Mouse (Mus musculus) heart, embryonic 10.5 days (tissue): ENCODE results near the gene Gbp4. TPM values are rescaled to one million over a fixed set of nuclear protein-coding genes. Genes with fewer than 3 reads are reported as not detected.
"Not testable (repeated sequence)": the region's sequence is repeated elsewhere in the genome, so short reads cannot be mapped to it uniquely, and the experiment has no call there.

ENCODE experiments used
- DNase-seq: peaks from one replicate; pipeline ENCODE4 v3.0.0-alpha.2; 2017; ENCODE audit warnings: low spot score
- H3K27ac ChIP-seq: fragments of 300-500 bp; sonication (generic); 2 replicates; pipeline ENCODE4 v1.5.1; 2016; ENCODE audit warnings: mild to moderate bottlenecking
- H3K27me3 ChIP-seq: fragments of 300-500 bp; sonication (generic); 2 replicates; pipeline ENCODE4 v1.6.1; 2016; ENCODE audit warnings: mild to moderate bottlenecking; ENCODE audit not compliant: poor library complexity, insufficient read depth, severe bottlenecking
- H3K36me3 ChIP-seq: fragments of 300-500 bp; sonication (generic); 2 replicates; pipeline ENCODE4 v1.6.1; 2016; ENCODE audit warnings: mild to moderate bottlenecking, moderate library complexity
- H3K4me1 ChIP-seq: fragments of 300-500 bp; sonication (generic); 2 replicates; pipeline ENCODE4 v1.6.1; 2016; ENCODE audit warnings: mild to moderate bottlenecking
- H3K4me3 ChIP-seq: fragments of 300-500 bp; sonication (generic); 2 replicates; pipeline ENCODE4 v1.5.1; 2016; ENCODE audit warnings: mild to moderate bottlenecking, moderate library complexity
- H3K9me3 ChIP-seq: fragments of 300-500 bp; sonication (generic); 2 replicates; pipeline ENCODE4 v1.6.1; 2016; ENCODE audit warnings: mild to moderate bottlenecking, moderate library complexity
- WGBS: fragments of 180-500 bp; shearing (Covaris S2); methylation state at CpG from one replicate; pipeline ENCODE4 v1.1.7; 2016; 5-methylcytosine and 5-hydroxymethylcytosine counted together
- polyA plus RNA-seq: library from polyadenylated mRNA; unstranded; fragments of >200 nt; fragmentation: Nextera tagmentation; extraction: Ambion mirVana; gene quantifications from 2 replicates; pipeline ENCODE4 v1.2.1, GENCODE M21; 2016

Gene Gbp4
- 4.1 and 6.1 TPM in 2 replicates for polyA plus RNA-seq

DNA sequence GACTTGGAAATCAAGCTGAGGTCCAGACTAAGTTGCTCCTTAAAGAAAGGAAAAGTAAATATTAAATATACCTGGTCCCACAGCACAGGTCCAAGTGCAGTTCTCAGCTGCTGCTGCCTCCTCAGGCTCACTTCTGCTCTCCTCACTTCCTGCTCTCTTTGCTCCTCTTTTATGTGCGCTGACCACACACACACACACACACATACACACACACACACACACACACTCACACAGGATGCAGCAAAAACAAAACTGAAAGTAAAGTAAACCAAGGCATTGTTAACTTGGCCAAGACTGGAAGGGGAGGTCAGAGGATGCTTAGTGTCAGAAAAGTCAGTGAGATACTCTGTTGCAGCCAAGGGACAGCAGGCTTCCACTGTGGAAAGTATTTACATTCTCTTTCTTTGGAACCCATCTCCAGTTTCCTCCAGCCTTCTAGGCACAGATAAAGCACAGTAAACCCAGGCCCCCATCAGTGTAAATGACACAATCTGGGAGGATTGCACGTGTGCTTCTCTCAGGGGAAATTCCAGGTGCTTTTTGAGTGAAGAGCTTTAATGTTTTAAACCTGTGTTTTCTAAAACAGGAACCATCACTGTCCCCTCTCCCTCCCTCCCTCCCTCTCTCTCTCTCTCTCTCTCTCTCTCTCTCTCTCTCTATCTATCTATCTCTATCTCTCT lies at the start of gene Gbp4, which contains the start of the genes Gbp9 and Gbp8:
Gbp4 (minus strand) TSS at position 178 of the 680 bp plus-strand sequence.
Gbp9 (minus strand) TSS at position 131 of the 680 bp plus-strand sequence.
Gbp8 (minus strand) TSS at position 132 of the 680 bp plus-strand sequence.
- peak within 1 kb of the TSS; percentile 22; the same call in 1 of the 2 replicates for H3K27ac ChIP-seq

DNA sequence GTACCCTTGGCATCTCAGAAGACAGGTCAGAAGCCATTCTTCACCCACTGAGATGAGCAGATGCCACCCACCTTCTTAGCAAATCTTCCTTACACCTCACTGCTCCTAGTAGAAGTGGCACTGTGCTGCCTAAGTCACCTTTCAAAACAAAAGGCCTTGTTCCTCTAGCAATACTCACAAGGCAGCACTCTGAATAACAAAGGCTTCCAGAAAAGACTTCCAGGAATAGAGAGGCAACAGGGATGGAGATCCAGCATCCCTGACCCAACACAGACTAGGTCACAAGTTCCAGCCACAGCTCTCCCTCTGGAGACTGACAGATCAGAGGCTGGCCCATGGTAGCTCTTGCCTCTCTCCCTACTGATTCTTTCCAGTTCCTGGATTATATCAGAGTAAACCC lies 42.1 kb upstream of the Gbp4 start:
- H3K4me3 ChIP-seq = no peak overlapping the region
- no peaks in the 10 kb centered on the region for H3K36me3 ChIP-seq

More for the DNA sequence above, at the start of gene Gbp4, which contains the start of the genes Gbp9 and Gbp8:
- 22% methylated on average over 2 of the region's 2 CpGs for WGBS
- H3K27me3 ChIP-seq, H3K4me1 ChIP-seq, H3K4me3 ChIP-seq, DNase-seq, H3K36me3 ChIP-seq, H3K9me3 ChIP-seq: not testable (repeated sequence)

DNA sequence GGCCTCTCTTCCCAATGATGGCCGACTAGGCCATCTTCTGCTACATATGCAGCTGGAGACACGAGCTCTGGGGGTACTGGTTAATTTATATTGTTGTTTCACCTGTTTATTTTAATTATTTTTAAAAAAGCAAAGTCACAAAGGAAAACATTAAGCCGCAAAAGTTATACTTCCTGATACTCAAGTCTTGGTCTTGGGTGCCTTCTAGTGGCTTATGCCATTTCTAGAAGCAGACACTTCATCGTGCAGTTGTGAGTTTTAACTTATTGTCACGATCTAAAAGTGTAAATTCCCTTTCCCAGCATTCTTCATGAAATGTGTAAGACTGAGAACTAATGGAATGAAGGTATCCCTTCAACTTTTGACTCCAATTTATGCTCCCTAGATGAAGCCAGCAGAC lies 17.2 kb upstream of the Gbp4 start:
- Histone ChIP-seq H3K9me3 (no peaks in the 10 kb centered on the region), H3K27me3 (no peaks in the 10 kb centered on the region), H3K4me3 (no peak overlapping the region), H3K4me1 (no peaks in the 10 kb centered on the region), H3K36me3 (no peaks in the 10 kb centered on the region), H3K27ac (no peak overlapping the region)
- no peak for DNase-seq
- WGBS = 79% methylated on average over 5 of the region's 5 CpGs

More for the DNA sequence above, 42.1 kb upstream of the Gbp4 start:
- no peaks in the 10 kb centered on the region for H3K4me1 ChIP-seq
- H3K27ac ChIP-seq = no peak overlapping the region
- H3K9me3 ChIP-seq = no peaks in the 10 kb centered on the region
- no peak for DNase-seq
- H3K27me3 ChIP-seq = no peaks in the 10 kb centered on the region

DNA sequence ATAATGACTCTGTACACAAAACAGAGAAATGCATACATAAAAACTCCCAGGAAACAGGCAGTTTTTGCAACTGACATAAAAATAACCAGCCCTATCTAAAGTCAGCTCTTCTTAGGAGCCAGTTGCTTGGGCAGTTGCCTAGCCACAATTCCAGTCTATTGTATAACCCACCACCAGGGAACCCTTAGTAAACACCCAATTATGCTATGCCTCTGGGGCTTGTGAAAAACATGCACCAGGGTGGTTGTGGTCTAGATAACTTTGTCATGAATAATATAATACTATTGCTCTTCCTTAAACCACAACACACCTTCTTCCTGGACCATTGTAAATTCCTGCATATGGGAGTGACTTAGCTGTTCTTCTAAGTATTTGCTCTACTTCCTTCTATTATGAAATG lies 14.7 kb upstream of the Gbp4 start:
- Histone ChIP-seq H3K4me3 (no peak overlapping the region), H3K4me1 (no peaks in the 10 kb centered on the region), H3K9me3 (no peaks in the 10 kb centered on the region), H3K27me3 (no peaks in the 10 kb centered on the region), H3K36me3 (no peaks in the 10 kb centered on the region), H3K27ac (no peak overlapping the region)
- DNase-seq = no peak

DNA sequence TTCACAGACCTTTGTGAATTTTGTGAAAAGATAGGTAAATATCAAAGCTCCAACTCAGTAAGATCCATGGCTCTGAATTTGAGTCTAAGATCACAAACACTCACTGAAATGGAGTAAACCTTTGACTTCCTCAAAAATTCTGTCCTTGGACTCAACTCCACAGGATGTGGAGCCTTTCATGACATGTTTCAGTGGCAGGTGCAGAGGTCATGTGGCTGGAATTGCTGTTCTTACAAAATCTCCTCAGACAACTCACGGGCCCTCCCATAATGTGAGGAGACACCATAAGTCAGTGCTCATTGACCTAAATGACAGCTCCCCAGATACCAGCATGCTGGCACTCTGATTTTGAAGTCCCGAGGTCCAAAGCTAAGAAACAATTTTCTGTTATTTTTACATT lies 8.7 kb upstream of the Gbp4 start:
- H3K4me1 ChIP-seq, H3K4me3 ChIP-seq, H3K9me3 ChIP-seq, DNase-seq, H3K27me3 ChIP-seq, H3K27ac ChIP-seq, H3K36me3 ChIP-seq: not testable (repeated sequence)
- WGBS = 65% methylated on average over 2 of the region's 2 CpGs

DNA sequence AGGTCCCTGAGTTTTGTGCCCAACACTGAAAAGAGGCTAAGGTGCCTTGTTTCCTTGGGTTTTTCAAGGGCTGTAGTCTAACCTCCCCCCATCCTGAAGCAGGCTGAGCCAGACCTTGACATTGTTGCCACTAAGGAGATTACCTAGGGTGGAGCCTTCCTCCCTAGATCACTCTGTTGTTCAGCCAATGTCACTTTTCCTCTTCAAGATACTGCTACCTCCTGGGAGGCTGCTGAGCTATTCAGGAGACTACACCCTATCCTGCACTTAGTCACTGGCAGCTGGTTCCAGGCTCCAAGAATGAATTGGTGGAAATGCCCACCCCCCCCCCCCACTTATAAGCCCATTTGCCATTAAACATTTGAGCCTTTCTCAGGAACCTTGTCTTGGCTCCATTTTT lies 7.1 kb upstream of the Gbp4 start:
- Histone ChIP-seq H3K4me3 (no peak overlapping the region), H3K27ac (no peak overlapping the region), H3K9me3 (no peaks in the 10 kb centered on the region), H3K4me1 (no peaks in the 10 kb centered on the region), H3K36me3 (no peaks in the 10 kb centered on the region), H3K27me3 (no peaks in the 10 kb centered on the region)
- no peak for DNase-seq

DNA sequence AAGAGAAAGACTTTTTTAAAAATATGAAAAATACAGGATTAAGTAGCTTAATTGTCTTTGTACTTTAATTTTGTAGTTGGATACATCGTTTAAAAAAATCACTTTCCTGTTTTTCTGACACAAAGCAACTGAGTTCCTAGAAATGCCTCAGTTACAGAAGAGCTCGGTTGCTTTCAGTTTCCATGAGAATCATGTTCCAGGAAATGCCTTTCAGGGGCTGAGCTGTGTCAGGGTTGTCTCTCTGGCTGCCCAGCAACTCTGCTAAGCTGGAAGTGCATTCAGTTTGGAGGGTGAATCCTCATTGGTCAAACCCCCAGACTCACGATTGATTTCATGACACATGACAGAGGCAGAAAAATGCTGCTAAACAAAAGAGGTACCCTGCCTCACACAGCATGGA lies 6.3 kb upstream of the Gbp4 start:
- not testable (repeated sequence) for H3K27me3 ChIP-seq, DNase-seq, H3K9me3 ChIP-seq, H3K36me3 ChIP-seq, H3K4me3 ChIP-seq, H3K4me1 ChIP-seq, H3K27ac ChIP-seq
- WGBS = 40% methylated on average over 3 of the region's 3 CpGs

DNA sequence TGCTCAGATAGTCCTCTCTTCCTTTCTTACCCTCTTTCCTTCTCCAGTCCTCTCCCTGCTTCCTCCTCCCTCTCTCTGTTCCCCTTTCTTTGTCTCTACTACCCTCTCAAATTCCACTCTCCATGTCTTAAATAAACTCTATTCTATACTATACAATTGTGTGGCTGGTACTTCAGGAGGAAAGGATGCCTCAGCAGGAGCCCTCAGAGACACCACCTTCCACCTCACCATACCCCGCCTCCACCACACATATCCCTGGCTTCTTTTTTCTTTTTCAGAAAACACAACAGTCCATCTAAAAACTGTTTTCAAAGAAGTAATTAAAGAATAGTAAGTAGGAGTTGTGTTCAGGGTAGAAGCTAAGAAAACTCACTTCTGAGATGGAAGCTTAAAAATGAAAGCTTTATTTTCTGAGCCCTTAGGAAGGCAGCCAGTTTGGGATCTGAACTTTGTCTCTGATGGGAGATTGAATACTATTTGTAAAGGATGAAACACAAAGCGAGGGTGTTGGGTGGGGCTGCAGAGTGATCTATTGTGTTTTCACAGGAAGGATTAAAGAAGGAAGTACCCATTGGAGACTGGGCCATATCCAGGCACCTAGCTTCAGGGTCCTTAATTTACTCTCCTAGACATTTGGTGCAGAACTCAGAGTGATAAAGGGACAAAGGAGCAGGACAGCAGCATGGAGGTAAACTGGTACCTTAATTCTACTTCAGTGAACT lies 864 bp upstream of the Gbp4 start:
- H3K4me3 ChIP-seq, H3K36me3 ChIP-seq, H3K9me3 ChIP-seq, H3K27ac ChIP-seq, H3K4me1 ChIP-seq, H3K27me3 ChIP-seq, DNase-seq: not testable (repeated sequence)
- 61% methylated on average over 2 of the region's 2 CpGs for WGBS

DNA sequence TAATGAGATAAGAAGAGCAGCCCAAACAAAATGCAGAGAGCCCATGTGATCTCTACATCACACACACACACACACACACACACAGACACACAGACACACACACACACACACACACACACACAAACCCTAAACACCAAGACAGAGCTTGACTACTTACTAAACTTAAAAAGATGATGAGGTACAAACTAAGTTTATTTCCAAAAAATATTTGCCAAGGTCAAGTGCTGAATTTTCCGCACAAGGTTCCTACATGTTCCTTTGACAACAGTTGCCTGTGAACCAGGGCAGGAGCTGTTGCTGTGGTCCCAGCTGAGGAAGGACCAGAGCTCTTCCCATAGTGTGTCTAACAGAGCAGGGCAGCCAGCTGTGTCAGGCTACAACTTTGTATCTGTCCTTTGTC lies 480 bp downstream of the Gbp4 start:
- Histone ChIP-seq H3K36me3 (no peaks in the 10 kb centered on the region), H3K27me3 (no peaks in the 10 kb centered on the region), H3K4me1 (peaks cover 4% of the 10 kb centered on the region; the same call in 1 of the 2 replicates), H3K4me3 (no peak overlapping the region), H3K9me3 (no peaks in the 10 kb centered on the region), H3K27ac (peak overlapping the region; percentile 22; the same call in 1 of the 2 replicates)
- DNase-seq = no peak
- WGBS = 56% methylated on average over 1 of the region's 1 CpGs

DNA sequence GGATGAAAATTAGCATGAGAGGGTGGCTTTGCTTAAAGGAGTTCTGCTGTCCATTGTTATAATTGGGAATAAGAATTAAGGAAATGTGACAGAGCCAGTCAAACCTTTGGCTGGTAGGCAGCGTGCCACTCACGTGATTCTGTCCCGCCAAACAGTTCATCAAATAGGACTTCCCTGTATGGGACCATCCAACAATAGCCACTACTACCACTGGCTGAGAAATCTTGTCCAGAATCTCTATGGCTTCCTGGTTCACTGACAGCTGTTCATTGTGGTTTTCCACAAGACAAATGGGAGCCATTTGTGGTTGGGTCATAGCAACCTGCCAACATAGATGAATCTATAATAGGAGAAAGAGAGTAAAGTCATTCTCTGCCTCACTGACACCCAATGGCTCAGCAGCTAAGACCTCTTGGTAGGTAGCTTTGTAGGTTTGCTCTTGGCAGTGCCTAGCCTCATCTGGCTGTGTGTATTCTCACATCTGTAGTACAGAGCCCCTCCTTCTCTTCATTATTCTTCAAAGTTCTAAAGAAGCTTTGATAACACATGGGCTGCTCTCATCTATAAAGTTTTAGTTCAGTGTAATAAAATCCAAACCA lies 2.6 kb downstream of the Gbp4 start:
- not testable (repeated sequence) for H3K4me1 ChIP-seq, H3K4me3 ChIP-seq, H3K9me3 ChIP-seq, DNase-seq, H3K27me3 ChIP-seq, H3K36me3 ChIP-seq, H3K27ac ChIP-seq
- 87% methylated on average over 3 of the region's 3 CpGs for WGBS

DNA sequence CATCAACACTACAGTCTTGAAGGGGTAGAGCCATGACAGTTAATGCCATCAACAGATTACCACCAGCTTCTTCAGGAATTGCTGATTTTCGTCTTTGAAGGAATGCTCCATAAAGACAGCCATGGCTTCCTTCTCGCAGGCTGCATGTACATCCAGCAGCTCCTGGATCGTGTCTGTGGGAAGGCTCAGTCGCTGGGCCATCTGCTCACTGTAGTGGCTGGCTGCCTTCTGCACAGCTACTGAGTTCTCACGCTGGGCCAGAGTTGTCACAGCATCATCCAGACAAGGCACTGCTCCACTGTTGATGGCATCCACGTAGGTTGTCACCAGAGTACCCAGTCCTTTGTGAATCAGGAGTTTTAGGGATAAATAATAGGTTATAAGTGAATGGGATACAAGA lies 17.7 kb downstream of the Gbp4 start:
- WGBS = 71% methylated on average over 6 of the region's 6 CpGs
- H3K27ac ChIP-seq, H3K4me1 ChIP-seq, H3K9me3 ChIP-seq, H3K27me3 ChIP-seq, DNase-seq, H3K4me3 ChIP-seq: not testable (repeated sequence)
- H3K36me3 ChIP-seq = peaks cover 10% of the 10 kb centered on the region; the same call in 1 of the 2 replicates

DNA sequence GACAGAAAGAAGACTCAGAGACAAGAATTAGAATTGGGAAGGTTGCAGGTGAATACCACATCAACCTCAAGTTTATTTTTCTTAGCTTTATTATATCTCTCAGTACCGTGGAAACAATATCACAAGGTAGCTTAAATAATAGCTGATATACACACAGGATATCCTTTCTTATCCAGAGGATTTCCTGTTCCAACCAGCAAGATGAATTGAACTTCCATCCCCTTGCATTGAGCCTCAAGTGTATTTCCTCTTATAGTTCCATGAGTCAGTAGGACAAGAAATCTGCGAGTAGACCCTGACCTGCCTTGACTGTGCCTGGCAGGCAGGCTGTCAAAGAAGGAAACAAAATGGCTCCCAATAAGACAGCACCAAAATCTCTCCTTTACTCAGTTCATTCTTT lies 23.6 kb downstream of the Gbp4 start:
- no peak for DNase-seq
- no peak overlapping the region for H3K4me3 ChIP-seq
- H3K27ac ChIP-seq = no peak overlapping the region
- peaks cover 10% of the 10 kb centered on the region; the same call in 1 of the 2 replicates for H3K36me3 ChIP-seq
- no peaks in the 10 kb centered on the region for H3K27me3 ChIP-seq
- WGBS = 66% methylated on average over 2 of the region's 2 CpGs
- no peaks in the 10 kb centered on the region for H3K9me3 ChIP-seq
- H3K4me1 ChIP-seq = peaks cover 2% of the 10 kb centered on the region; the same call in 1 of the 2 replicates

DNA sequence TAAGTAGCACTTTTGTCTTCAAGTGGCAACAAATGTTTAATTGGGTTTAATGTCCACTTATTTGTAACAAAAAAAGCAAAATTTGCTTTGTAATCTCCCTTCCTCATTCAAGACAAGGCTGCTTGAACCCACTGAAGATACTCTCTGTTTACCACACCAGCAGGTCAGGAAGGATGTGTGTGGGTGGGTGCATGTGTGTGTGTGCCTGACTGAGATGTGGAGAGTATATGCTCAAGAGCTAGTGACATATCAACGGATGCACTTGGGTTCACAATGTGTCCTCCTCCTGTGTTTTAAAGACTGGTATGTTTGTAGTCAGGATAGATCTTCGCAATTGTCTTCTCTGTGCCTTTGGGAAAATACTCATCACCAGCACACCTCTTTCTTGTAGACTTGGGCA lies 24.7 kb downstream of the Gbp4 start:
- 79% methylated on average over 2 of the region's 2 CpGs for WGBS
- peaks cover 6% of the 10 kb centered on the region; the same call in 1 of the 2 replicates for H3K36me3 ChIP-seq
- no peak for DNase-seq
- no peak overlapping the region for H3K4me3 ChIP-seq
- H3K27ac ChIP-seq = no peak overlapping the region
- no peaks in the 10 kb centered on the region for H3K9me3 ChIP-seq
- peaks cover 5% of the 10 kb centered on the region; the same call in 1 of the 2 replicates for H3K4me1 ChIP-seq
- no peaks in the 10 kb centered on the region for H3K27me3 ChIP-seq
